Mouse (Mus musculus): ENCODE measurements around the gene Tbxa2r.

GRCm38 (mm10) chr10:81303761-81304160, 24.8 kb upstream of the Tbxa2r start:
- TF ChIP-seq CTCF (IDR thresholded peaks at IDR 0.05; ENCODE audit: extremely low read depth, insufficient read depth, insufficient read length, insufficient replicate concordance) (no peak), POLR2A (IDR thresholded peaks at IDR 0.05; ENCODE audit: low read depth, low read length) (no peak)

All from spleen, adult 2 months (tissue).